Mouse (Mus musculus): ENCODE data around the gene Phgr1. TPM values are rescaled to one million over a fixed set of nuclear protein-coding genes. Genes with fewer than 3 reads are reported as not detected.

Phgr1 gene
- polyA plus RNA-seq, 1 experiment from 2014 or later: not detected

GRCm38 (mm10) chr2:118781115-118781514 lies 8.5 kb downstream of the Phgr1 start:
- Histone ChIP-seq H3K4me2 (ENCODE audit: low read depth, low read length) (no peak overlapping the region), H3K4me3 (ENCODE audit: low read depth, low read length) (no peak overlapping the region), H3K27ac (ENCODE audit: low read depth) (no peak overlapping the region), H3K9me3 (ENCODE audit: low read length) (no peaks in the 10 kb centered on the region), H3K4me1 (ENCODE audit: insufficient read depth) (peaks cover 11% of the 10 kb centered on the region), H3K27me3 (ENCODE audit: insufficient read depth, low read length) (peaks cover 10% of the 10 kb centered on the region; the same call in 1 of the 2 replicates), H3K36me3 (replicated peaks; ENCODE audit: insufficient read depth, low read length) (no peaks in the 10 kb centered on the region), H3K9ac (replicated peaks) (no peak overlapping the region)
- DNase-seq: no peak
- ATAC-seq: no peak
- TF ChIP-seq CTCF (IDR thresholded peaks at IDR 0.05; ENCODE audit: low read depth) (no peak), EP300 (IDR thresholded peaks at IDR 0.05; ENCODE audit: low read depth) (no peak)
- WGBS (ENCODE audit: insufficient replicate concordance): 33% methylated on average over 1 of the region's 1 CpGs

DNA sequence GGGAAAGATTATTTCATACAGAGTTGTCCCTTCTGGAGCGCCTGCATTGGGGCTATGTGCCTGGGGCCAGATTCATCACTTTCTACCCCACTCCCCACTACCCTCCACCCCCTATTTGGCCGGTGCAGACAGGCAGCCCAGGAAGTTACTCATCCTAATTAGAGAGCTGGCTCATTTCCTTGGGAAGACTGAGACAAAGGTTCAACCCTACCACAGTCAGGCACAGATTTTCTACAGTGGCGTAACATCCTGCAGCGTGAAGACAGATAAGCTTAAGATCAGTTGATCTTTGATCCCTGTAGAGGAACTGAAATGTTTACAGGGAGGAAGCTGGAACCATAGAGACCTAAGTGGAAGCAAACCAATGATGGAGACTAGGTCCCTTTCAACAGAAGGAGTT lies 9.7 kb downstream of the Phgr1 start:
- ATAC-seq: no peak
- Histone ChIP-seq H3K4me2 (ENCODE audit: low read depth, low read length) (no peak overlapping the region), H3K27ac (ENCODE audit: low read depth) (no peak overlapping the region), H3K27me3 (ENCODE audit: insufficient read depth, low read length) (peaks cover 10% of the 10 kb centered on the region; the same call in 1 of the 2 replicates), H3K9ac (replicated peaks) (no peak overlapping the region), H3K9me3 (ENCODE audit: low read length) (no peaks in the 10 kb centered on the region), H3K36me3 (replicated peaks; ENCODE audit: insufficient read depth, low read length) (no peaks in the 10 kb centered on the region), H3K4me3 (ENCODE audit: low read depth, low read length) (no peak overlapping the region), H3K4me1 (ENCODE audit: insufficient read depth) (peaks cover 11% of the 10 kb centered on the region)
- no peak for DNase-seq
- TF ChIP-seq CTCF (IDR thresholded peaks at IDR 0.05; ENCODE audit: low read depth) (no peak), EP300 (IDR thresholded peaks at IDR 0.05; ENCODE audit: low read depth) (peak; percentile 41)
- 28% methylated on average over 4 of the region's 4 CpGs for WGBS (ENCODE audit: insufficient replicate concordance)

DNA sequence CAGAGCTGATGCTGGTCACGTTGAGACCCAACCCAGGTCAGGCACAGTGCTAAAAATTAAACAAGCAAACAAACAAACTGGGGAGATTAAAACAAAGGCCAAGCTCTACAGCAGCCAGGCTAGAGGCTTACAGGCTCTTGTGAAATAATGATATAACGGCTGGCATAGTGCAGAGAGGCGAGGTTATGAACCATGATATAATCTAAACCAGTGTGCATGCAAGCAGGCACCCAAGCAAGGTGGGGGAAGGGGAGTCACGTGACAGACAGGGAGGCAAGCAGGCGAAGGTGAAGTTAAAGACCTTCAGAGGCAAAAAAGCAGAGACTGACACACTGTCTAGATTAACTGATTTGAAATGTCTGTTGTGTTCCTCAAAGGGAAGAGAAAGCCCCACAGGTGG lies 10.5 kb downstream of the Phgr1 start:
- 35% methylated on average over 5 of the region's 5 CpGs for WGBS (ENCODE audit: insufficient replicate concordance)
- TF ChIP-seq EP300 (IDR thresholded peaks at IDR 0.05; ENCODE audit: low read depth) (no peak), CTCF (IDR thresholded peaks at IDR 0.05; ENCODE audit: low read depth) (no peak)
- DNase-seq: no peak
- no peak overlapping the region for H3K4me3 ChIP-seq (ENCODE audit: low read depth, low read length)
- H3K9ac ChIP-seq (replicated peaks): no peak overlapping the region
- no peaks in the 10 kb centered on the region for H3K36me3 ChIP-seq (replicated peaks; ENCODE audit: insufficient read depth, low read length)
- H3K4me1 ChIP-seq (ENCODE audit: insufficient read depth): peaks cover 11% of the 10 kb centered on the region
- peaks cover 10% of the 10 kb centered on the region; the same call in 1 of the 2 replicates for H3K27me3 ChIP-seq (ENCODE audit: insufficient read depth, low read length)
- H3K27ac ChIP-seq (ENCODE audit: low read depth): no peak overlapping the region
- no peak overlapping the region for H3K4me2 ChIP-seq (ENCODE audit: low read depth, low read length)
- ATAC-seq: no peak
- no peaks in the 10 kb centered on the region for H3K9me3 ChIP-seq (ENCODE audit: low read length)

- Histone ChIP-seq H3K27me3 (ENCODE audit: insufficient read depth, low read length) (peaks cover 10% of the 10 kb centered on the region; the same call in 1 of the 2 replicates), H3K27ac (ENCODE audit: low read depth) (no peak overlapping the region), H3K36me3 (replicated peaks; ENCODE audit: insufficient read depth, low read length) (no peaks in the 10 kb centered on the region), H3K4me3 (ENCODE audit: low read depth, low read length) (no peak overlapping the region), H3K9ac (replicated peaks) (no peak overlapping the region), H3K4me2 (ENCODE audit: low read depth, low read length) (no peak overlapping the region), H3K9me3 (ENCODE audit: low read length) (no peaks in the 10 kb centered on the region), H3K4me1 (ENCODE audit: insufficient read depth) (peaks cover 11% of the 10 kb centered on the region)
- 84% methylated on average over 7 of the region's 7 CpGs for WGBS (ENCODE audit: insufficient replicate concordance)
- ATAC-seq: no peak
- TF ChIP-seq EP300 (IDR thresholded peaks at IDR 0.05; ENCODE audit: low read depth): no peak
- no peak for TF ChIP-seq CTCF (IDR thresholded peaks at IDR 0.05; ENCODE audit: low read depth)
- DNase-seq: no peak
Measured at GRCm38 (mm10) chr2:118783663-118784062, 11.1 kb downstream of the Phgr1 start.

DNA sequence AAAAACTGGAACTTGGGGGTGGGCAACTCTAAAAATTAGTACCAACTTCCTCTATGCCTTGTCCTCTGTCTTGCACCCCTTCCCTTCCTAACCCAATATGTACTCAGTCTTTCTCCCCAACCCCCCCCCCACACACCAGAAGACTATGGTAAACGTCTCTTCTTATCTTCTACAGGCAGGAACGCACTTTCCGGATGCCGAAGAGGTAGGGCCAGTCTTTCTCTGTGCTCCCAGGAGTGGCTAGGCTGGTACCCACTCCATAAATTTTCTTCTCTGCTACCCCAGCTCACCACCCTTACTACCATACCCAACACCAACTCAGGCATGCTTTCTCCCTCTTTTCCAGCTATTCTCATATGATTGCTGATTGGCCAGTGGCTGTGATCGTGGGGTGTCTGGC lies 14.0 kb downstream of the Phgr1 start:
- Histone ChIP-seq H3K4me2 (ENCODE audit: low read depth, low read length) (no peak overlapping the region), H3K9me3 (ENCODE audit: low read length) (no peaks in the 10 kb centered on the region), H3K27me3 (ENCODE audit: insufficient read depth, low read length) (0 out of 2 replicates have a peak, but pooled peaks cover 3% of the 10 kb centered on the region), H3K4me1 (ENCODE audit: insufficient read depth) (peaks cover 6% of the 10 kb centered on the region), H3K9ac (replicated peaks) (no peak overlapping the region), H3K36me3 (replicated peaks; ENCODE audit: insufficient read depth, low read length) (no peaks in the 10 kb centered on the region), H3K27ac (ENCODE audit: low read depth) (no peak overlapping the region), H3K4me3 (ENCODE audit: low read depth, low read length) (no peak overlapping the region)
- TF ChIP-seq CTCF (IDR thresholded peaks at IDR 0.05; ENCODE audit: low read depth): no peak
- no peak for TF ChIP-seq EP300 (IDR thresholded peaks at IDR 0.05; ENCODE audit: low read depth)
- ATAC-seq: no peak
- no peak for DNase-seq
- 49% methylated on average over 5 of the region's 5 CpGs for WGBS (ENCODE audit: insufficient replicate concordance)

DNA sequence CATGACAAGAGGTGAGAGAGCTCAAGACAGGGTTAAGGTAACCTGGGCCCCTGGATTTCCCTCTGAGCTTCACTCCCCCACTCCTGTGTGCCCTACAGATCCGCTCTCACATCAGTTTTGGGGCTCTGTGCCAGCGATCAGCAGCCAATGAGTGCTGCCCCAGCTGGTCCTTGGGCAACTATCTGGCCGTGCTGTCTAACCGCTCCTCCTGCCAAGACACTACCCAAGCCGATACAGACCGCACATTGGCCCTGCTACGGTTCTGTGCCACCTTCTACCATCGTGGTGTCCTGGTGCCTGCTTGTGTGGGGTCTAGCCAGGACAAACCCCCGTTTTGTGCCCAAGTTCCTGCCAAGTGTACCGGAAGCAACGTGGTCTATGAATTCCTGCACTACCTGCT lies 16.9 kb downstream of the Phgr1 start:
- H3K9me3 ChIP-seq (ENCODE audit: low read length): no peaks in the 10 kb centered on the region
- H3K4me1 ChIP-seq (ENCODE audit: insufficient read depth): peaks cover 6% of the 10 kb centered on the region
- peaks cover 5% of the 10 kb centered on the region; the same call in 1 of the 2 replicates for H3K27me3 ChIP-seq (ENCODE audit: insufficient read depth, low read length)
- no peak overlapping the region for H3K4me3 ChIP-seq (ENCODE audit: low read depth, low read length)
- no peaks in the 10 kb centered on the region for H3K36me3 ChIP-seq (replicated peaks; ENCODE audit: insufficient read depth, low read length)
- no peak overlapping the region for H3K4me2 ChIP-seq (ENCODE audit: low read depth, low read length)
- H3K27ac ChIP-seq (ENCODE audit: low read depth): no peak overlapping the region
- DNase-seq (no peak), ATAC-seq (no peak)
- no peak overlapping the region for H3K9ac ChIP-seq (replicated peaks)
- no peak for TF ChIP-seq EP300 (IDR thresholded peaks at IDR 0.05; ENCODE audit: low read depth)
- TF ChIP-seq CTCF (IDR thresholded peaks at IDR 0.05; ENCODE audit: low read depth): no peak
- 88% methylated on average over 11 of the region's 11 CpGs for WGBS (ENCODE audit: insufficient replicate concordance)

DNA sequence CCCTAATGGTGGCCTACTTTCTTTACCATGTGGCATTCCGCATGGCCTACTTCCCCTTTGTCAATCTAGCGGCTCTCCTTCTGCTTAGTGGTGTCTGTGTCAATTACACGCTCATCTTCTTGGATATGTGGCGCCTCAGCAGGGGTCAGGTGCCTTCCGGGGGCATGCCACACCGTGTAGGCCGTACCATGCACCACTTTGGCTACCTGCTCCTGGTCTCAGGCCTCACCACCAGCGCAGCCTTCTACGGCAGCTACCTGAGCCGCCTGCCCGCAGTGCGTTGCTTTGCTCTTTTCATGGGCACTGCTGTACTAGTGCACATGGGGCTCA lies 17.6 kb downstream of the Phgr1 start:
- Histone ChIP-seq H3K4me3 (ENCODE audit: low read depth, low read length) (0 out of 2 replicates have a peak overlapping the region, but pooled peaks have one; percentile 5), H3K4me2 (ENCODE audit: low read depth, low read length) (peak overlapping the region; percentile 15), H3K36me3 (replicated peaks; ENCODE audit: insufficient read depth, low read length) (no peaks in the 10 kb centered on the region), H3K9ac (replicated peaks) (no peak overlapping the region), H3K4me1 (ENCODE audit: insufficient read depth) (peaks cover 6% of the 10 kb centered on the region), H3K27me3 (ENCODE audit: insufficient read depth, low read length) (peaks cover 5% of the 10 kb centered on the region; the same call in 1 of the 2 replicates), H3K9me3 (ENCODE audit: low read length) (no peaks in the 10 kb centered on the region), H3K27ac (ENCODE audit: low read depth) (no peak overlapping the region)
- WGBS (ENCODE audit: insufficient replicate concordance): 61% methylated on average over 12 of the region's 12 CpGs
- DNase-seq (no peak), ATAC-seq (no peak)
- no peak for TF ChIP-seq EP300 (IDR thresholded peaks at IDR 0.05; ENCODE audit: low read depth)
- no peak for TF ChIP-seq CTCF (IDR thresholded peaks at IDR 0.05; ENCODE audit: low read depth)

All from liver, postnatal 0 days (tissue).